Mouse (Mus musculus): ENCODE results near the gene Lrrn4cl.

Gene Lrrn4cl

DNA sequence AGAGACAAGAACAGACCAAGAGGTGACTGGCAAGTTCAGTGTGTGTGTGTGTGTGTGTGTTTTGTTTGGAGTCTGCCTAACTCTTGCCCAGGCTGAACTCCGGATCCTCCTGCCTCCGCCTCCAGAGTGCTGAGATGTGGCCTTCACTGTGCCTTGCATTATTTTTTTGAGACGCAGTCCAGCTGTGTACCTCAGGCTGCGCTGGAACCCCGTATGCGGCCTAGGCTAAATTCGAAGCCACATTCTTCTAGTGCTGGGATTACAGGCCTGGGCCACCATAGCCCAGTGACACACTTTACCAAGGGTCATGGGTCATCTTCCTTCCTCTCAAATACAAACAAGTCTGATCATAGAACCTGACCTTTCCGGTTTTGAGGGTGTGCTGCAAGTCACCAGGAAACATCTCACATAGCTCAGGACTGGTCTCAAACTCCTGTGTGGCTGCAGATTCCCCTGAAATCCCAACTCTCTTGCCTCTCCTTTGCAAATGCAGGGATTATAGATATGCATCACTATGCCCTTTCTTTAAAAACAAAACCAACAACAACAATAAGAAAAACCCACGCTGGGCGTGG lies 21.8 kb downstream of the Lrrn4cl start:
- in situ Hi-C loops (cut with MboI, MseI): loop anchor here (5.0 to 25.0 kb wide), 3 partner anchors 35 to 590 kb away; partner anchors contain the start of genes Bscl2 and Gng3

DNA sequence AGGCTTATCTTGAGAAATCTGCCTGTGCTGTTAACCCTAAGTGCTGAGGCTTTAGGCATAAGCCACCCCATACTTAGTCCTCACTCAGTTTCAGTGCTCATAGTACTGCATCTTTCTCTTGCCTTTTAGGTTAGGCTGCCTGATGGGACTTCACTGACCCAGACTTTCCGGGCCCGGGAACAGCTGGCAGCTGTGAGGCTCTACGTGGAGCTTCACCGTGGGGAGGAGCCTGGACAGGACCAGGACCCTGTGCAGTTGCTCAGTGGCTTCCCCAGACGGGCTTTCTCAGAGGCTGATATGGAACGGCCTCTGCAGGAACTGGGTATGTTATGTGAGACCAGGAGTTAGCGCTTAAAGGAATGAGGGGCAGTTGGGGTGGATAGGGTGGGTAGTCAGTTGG lies 24.5 kb downstream of the Lrrn4cl start:
- in situ Hi-C loops (cut with MboI, MseI): no loop called here

DNA sequence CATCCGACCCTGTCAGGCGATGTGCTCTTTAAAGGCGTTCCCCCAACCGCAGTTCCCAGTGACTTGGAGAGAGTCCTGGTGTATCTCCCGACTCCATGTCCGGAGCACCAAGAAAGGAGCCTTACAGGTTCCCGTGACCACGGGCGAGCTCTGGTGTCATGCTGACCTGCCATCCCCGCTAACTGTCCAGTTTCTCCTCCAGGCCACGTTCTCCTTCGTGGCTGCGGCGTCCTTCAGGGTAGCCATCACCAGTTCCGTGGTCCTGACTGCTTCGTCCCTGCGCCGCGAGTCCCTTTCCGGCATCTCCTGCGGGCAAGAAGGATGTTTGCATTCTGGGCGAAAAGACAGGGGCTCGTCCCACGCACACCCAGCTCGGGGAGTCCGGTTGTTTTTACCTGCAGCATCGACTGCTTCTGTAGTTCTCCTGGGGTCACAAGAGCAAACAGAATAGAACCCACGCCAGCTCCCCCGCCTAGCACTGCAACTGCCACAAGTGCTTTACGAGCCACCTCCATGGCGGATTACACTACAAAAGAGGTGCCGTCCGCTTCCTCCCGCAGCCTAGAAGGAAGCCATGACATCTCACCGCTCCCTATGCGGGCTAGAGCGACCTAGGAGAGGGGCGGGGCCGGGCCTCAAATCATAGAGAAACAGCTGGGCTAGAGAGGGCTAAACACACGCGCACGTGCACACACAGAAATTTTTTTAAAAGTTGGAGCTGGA lies 29.9 kb downstream of the Lrrn4cl start, which contains the start of gene Uqcc3:
Gene Uqcc3, minus strand, starts transcription at position 613 of the 723 bp plus-strand sequence.
- in situ Hi-C loops (cut with MboI, MseI): no loop called here

DNA sequence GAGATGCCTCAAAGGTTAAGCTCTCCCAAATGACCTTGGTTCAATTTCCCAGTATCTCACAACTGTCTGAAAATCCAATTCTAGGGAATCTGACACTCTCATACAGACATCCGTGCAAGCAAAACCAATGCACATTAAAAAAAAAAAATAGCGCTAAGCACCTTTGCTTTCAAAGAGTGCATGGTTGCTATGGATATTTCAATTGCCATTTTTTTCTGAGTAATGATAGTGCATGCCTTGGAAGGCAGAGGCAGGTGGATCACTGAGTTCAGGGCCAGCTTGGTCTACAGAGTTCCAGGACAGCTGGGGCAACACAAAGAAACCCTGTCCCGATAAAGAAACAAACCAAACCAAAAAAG lies 30.4 kb downstream of the Lrrn4cl start:
- in situ Hi-C loops (cut with MboI, MseI): no loop called here

DNA sequence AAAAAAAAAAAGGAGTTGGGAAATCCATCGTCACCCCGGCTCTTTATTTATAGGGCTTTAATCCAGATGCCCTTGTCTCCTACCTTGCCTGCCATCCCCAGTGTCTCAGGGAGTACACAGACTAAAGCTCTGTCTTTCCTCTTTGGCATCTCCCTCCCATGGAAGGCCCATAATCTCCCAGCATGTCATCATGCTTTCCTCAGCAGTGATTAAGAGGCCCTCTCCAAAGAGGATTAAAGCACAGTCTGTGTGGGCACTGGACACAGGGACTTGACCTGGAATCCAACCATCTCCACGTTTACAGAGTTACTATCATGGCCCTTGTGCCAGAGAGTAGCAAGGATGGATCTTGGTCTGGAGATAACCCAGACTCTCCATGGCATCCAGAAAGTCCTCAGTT lies 33.0 kb downstream of the Lrrn4cl start, which contains the start of the genes Lbhd1 and Gm49403:
Gene Lbhd1, plus strand, starts transcription at position 117 of the 400 bp plus-strand sequence.
Gene Gm49403, plus strand, starts transcription at position 315 of the 400 bp plus-strand sequence.
- in situ Hi-C loops (cut with MboI, MseI): no loop called here

DNA sequence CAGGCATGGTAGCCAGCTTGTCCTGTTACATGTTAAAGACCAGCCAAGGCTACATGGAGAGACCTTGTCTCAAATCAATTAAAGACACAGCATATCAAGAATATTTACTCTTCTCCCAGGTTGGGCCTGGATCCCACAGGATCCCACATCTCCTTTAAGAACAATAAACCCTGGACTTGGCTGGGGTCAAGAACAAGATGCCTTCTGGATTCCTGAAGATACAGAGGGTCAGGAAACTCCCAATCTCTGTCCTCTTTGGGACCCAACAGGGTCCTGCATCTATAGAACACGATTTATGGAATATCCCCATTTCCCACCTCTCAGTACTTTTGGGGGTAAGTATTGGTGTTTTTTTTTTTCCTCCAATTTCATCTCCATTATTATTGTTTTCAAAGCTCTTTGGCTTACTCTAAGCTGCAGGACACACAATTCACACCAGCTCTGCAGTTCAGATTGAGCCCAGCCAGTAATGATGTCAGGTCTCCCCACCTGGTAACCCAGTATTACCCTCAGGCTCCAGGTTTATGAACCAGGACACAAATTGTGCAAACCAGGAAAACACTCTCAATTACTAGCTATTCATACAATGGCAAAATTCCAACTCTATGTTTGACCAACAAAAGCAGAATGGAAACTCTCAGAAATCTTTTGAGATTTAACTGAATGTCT lies 36.5 kb downstream of the Lrrn4cl start:
- in situ Hi-C loops (cut with MboI, MseI): no loop called here

DNA sequence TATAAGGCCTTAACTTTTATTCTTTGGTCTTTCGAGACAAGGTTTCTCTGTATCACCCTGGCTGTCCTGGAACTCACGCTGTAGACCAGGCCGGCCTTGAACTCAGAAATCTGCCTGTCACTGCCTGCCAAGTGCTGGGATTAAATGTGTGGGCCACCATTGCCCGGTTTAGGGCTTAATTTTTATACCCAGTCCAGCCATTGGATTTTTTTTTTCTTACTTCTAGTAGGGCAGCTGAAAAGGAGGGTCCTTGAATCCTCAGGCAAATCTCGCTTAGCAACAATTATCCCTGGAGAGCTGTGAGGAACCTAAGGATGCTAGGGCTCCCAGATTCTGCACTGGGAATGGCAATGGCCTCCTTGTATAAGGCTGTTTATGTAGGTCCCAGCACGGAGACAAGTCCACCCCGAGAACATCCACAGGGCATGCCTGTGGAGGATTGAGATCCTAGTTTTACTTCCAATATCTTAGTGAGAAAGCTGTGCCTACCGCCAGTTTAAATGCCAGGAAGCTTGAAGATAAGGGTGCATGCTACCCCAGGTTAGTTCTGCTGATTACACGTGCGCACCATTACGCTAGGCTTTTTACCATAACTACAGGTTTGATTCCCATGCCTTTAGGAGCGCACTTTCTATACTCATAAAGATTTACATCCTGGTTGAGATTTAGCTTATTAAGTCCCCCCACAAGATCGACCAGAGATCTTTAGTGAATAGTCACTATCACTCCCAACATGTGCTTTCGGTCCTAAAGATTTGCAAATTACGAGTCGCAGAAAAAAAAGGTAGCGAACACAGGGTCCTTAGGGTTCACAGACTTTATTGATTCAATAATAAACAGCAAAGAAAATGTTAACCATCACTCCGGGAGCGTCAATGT lies 37.3 kb downstream of the Lrrn4cl start:
- in situ Hi-C loops (cut with MboI, MseI): no loop called here

DNA sequence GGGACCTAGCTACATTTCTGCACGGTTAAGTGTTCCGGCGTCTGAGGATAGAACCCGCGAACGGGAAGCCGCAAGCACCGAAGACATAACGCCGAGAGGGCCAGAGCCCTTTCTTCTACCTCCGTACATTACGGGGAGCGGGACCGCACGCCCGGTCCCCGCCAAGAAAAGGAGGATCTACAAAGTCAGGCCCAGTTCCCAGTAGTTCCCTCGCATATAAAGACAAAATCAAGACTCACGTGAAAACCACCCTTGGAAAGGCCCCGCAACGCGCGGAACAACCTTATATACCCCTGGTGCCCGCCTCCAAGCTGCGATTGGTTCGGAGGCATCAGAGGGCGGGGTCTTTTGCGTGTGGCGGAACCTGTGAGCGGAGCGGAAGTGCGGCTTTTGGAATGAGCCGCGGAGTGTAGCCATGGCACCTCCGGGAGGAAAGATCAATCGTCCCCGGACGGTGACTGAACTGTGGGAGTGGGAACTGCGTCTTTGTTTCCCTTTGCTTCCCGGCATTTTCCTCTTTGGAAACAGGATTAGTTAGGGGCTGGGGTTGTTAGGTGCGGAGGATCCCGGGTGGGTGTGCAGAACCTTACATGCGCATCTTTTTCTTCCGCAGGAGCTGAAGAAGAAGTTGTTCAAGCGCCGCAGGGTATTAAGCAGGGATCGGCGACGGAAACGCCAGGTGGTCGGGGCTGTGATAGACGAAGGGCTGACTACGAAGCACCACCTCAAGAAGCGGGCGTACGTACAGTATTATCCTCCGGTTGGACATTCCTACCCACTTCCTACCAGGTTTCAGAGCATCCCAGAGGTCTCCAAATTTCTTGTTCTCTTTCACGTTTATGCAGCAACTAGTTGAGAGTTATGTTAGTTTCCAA lies 38.2 kb downstream of the Lrrn4cl start, which contains the start of the genes 1810009A15Rik and Gm49416:
Gene 1810009A15Rik, plus strand, starts transcription at position 343 of the 875 bp plus-strand sequence.
Gene Gm49416, plus strand, starts transcription at position 416 of the 875 bp plus-strand sequence.
- in situ Hi-C loops (cut with MboI, MseI): no loop called here

DNA sequence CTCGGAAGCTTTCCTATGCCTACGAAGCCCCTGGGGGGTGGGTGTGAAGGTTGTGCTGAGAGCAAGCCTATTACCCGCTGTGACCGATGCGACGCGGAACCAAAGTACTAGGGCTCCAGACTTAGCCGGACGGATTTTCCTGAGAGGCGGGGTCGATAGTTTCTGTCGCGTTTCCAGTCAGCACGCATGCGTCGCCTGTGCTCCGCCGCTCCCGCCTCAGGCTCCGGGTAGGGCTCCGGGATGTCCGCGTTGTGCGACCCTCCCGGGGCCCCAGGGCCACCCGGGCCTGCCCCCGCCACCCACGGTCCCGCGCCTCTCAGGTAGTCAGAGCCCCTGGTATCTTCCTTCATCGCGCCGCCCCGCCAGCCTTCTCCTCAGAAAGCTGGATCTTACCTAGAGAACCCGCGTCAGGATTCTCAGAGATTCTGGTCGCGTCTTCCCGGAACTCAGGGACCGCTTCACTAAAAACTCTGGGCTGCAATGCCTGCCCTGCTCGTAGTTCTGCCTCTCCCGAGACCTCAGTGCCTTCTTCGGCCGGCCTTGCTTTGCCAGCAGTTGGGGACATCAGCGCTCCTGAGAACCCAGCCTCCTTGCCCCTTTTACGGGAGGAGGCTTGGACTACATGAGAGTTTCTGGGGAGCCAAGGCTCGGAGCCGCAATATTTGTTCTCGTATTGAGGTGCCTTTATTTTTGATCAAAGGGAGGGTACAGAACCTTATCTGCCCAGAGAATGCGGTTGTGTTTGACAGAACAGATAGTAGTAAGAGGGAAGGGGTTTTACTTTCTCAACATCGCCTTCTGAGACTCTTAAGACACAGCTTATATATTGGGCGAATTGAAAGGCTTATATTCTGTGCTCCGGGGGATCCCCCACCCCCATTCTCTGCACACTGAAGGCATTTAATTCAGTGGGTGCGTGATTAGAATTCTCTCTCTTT lies 42.5 kb downstream of the Lrrn4cl start, which contains the start of gene Ints5:
Gene Ints5, plus strand, starts transcription at position 177 of the 938 bp plus-strand sequence.
- in situ Hi-C loops (cut with MboI, MseI): loop anchor here (5.0 kb wide), 1 partner anchor 54 kb away; no protein-coding TSS in a partner anchor

DNA sequence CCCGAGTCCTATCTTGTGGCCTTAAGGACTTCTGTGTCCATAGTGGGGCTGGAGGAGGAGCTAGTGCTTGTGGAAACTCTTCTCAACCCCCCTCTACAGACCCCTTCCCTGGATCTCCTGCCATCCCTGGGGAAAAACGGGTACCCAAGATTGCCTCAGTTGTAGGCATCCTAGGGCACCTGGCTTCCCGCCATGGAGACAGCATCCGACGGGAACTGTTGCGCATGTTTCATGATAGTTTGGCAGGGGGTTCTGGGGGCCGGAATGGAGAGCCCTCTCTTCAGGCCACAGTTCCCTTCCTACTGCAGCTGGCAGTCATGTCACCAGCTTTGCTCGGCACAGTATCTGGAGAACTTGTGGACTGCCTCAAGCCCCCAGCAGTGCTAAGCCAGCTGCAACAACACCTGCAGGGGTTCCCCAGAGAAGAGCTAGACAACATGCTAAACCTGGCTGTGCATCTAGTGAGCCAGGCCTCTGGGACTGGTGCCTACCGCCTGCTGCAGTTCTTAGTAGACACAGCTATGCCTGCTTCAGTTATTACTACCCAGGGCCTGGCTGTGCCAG lies 44.9 kb downstream of the Lrrn4cl start:
- in situ Hi-C loops (cut with MboI, MseI): loop anchor here (5.0 kb wide), 2 partner anchors 78 to 168 kb away; partner anchors contain the start of gene Ttc9c

DNA sequence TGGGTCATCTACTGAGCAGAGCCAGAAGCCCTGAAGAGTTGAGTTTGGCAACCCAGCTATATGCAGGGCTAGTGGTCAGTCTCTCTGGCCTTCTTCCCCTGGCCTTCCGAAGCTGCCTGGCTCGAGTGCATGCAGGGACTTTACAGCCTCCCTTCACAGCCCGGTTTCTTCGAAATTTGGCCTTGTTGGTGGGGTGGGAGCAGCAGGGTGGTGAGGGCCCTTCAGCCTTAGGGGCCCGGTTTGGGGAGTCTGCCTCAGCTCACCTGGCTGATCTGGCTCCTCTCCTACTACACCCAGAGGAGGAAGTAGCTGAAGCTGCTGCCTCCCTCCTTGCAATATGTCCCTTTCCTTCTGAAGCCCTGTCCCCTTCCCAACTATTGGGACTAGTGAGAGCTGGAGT lies 45.7 kb downstream of the Lrrn4cl start:
- in situ Hi-C loops (cut with MboI, MseI): loop anchor here (5.0 kb wide), 2 partner anchors 79 to 169 kb away; partner anchors contain the start of gene Ttc9c

DNA sequence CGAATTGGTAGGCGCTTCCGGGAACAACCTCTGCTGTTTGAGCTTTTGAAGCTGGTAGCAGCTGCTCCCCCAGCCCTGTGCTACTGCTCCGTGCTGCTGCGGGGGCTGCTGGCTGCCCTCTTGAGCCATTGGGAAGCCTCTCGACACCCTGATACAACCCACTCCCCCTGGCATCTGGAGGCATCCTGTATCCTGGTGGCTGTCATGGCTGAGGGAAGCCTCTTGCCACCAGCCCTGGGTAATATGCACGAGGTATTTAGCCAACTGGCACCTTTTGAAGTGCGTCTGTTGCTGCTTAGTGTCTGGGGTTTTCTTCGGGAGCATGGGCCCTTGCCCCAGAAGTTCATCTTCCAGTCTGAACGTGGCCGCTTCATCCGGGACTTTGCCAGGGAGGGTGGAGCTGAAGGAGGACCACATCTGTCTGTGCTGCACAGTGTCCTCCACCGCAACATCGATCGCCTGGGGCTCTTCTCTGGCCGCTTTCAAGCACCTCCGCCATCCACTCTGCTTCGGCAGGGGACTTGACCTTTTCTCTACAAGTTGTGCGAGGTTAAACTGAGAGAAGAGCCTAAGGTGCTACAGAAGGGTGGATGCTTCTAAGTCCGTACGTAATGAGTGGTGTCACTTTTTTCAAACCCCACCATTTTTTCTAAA lies 46.8 kb downstream of the Lrrn4cl start:
- in situ Hi-C loops (cut with MboI, MseI): loop anchor here (5.0 kb wide), 2 partner anchors 80 to 170 kb away; partner anchors contain the start of gene Ttc9c

DNA sequence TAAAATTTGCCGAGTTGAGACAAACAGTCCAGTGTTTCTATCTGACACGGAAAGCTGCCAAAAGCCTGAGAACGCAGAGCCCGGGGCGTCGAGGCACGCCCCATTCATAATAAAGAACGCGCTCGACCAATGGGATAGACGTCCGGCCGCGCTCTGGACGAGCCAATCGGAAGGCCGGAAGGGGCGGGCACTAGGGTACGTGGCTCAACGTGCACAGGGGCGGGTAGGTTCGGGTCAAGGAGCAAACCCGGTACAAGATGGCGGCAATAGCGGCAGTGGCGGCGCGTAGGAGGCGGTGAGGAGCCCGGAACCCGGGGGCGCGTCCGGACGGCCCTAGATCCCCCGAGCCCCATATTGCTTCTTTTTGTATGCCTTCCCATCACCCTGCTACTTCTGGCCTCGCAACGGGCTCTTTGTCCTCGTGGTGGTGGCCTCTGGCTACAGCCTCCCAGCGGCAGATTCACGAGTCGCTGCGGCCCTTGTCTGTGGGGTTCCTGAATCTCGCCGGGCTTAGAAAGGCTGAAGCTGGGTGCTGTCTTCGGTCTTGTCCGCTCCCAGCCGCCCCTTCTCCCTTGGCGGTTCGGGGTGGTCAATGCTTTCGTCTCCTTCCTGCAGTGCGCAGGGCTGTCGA lies 47.4 kb downstream of the Lrrn4cl start, which contains the start of gene Ganab:
Gene Ganab, plus strand, starts transcription at position 207 of the 631 bp plus-strand sequence.
- in situ Hi-C loops (cut with MboI, MseI): loop anchor here (5.0 kb wide), 2 partner anchors 81 to 171 kb away; partner anchors contain the start of gene Ttc9c

DNA sequence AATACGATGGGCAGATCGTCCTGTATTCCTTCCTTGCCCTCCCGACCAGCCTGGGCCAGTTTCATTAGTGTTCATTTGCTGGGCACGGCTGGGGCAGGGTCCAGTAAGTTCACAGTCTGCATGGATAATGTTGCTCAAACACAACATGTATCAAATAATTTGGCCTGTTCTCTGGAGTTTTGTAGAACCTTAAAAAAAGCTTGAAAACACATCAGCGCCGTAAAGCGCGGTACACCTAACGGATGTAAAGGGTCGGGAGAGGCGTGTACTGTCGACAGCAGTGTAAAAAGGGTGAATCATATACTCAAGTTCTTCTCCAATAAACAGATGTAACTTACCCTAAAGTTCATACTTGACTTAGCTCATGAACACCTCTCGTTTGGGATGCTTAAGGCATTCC lies 48.0 kb downstream of the Lrrn4cl start:
- in situ Hi-C loops (cut with MboI, MseI): loop anchor here (5.0 kb wide), 2 partner anchors 81 to 171 kb away; partner anchors contain the start of gene Ttc9c

DNA sequence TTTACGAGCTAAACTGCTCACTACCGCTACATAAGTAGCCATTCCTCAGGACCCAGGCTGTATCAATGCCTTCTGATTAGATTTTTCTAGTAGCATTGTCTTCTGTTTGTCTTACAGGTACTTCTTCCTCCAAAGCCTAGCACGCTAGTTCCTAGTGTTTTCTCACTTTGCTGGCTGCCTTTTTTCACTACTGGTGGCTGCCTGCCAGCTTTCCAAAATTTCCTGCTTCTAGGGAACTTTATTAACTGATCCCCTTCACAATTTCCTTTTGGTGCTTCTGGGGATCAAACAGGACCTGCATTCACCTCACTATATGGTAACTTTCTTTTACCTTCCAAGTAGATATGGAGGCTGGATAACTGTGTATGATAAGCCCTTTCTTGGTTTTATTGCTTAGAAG lies 48.5 kb downstream of the Lrrn4cl start:
- in situ Hi-C loops (cut with MboI, MseI): loop anchor here (5.0 kb wide), 2 partner anchors 82 to 172 kb away; partner anchors contain the start of gene Ttc9c

DNA sequence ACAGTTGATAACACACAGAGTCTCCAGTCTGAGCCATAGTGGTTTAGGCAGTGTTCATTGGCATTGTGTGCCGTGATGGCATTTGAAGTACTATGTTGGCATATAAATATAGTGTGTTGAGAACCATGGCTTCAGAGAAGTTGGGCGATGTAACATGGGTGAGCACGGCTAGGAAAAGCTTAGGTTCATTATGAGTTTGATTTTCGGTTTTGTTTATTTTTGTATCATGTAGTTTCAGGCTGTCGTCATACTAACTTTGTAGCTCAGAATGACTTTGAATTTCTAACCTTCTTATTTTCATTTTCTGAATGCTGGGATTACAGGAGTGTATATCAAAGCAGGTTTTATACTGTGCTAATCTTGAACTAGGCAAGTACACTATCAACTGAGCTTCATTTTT lies 52.8 kb downstream of the Lrrn4cl start:
- in situ Hi-C loops (cut with MboI, MseI): loop anchor here (10.0 kb wide), 1 partner anchor 1869 kb away; the partner anchor contains the start of gene Stip1
